Mouse (Mus musculus): ENCODE measurements around the gene 1700122O11Rik. TPM values are rescaled to one million over a fixed set of nuclear protein-coding genes. Genes with fewer than 3 reads are reported as not detected.

1700122O11Rik gene
- total RNA-seq (2014; rRNA removed; ENCODE audit: low replicate concordance) (not detected in 2 replicates), polyA plus RNA-seq (2015; fragmentation: Nextera tagmentation; extraction: Ambion mirVana) (not detected in 2 replicates)

DNA sequence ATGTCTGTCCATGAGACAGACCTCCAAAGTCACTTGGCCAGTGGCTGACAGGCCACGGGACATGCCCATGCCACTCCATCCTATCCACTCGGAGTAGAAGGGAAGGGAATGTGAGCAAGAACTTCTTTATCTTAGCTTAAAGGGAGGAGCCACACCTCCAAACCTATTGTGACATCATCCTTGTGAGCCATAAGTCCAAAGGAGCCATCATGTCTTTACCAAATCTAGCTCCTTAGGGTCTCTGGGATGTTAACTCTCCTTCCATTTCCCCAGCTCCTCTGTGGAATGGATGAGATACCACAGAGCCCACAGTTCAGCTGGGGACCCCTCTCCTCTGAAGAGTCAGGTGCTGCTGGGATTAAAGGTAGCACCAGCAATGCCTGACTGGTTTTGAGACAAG, at the start of gene 1700122O11Rik:
Gene 1700122O11Rik (minus strand): TSS at position 101 of the 400 bp plus-strand sequence.
- Histone ChIP-seq H3K4me3 (ENCODE audit: low read depth, low read length) (no peak within 1 kb of the TSS), H3K27ac (ENCODE audit: low read depth) (no peak within 1 kb of the TSS), H3K36me3 (replicated peaks; ENCODE audit: control insufficient read depth, insufficient read depth, low read length) (no peaks in the 10 kb centered on the region), H3K9me3 (replicated peaks; ENCODE audit: control insufficient read depth, low read length) (no peaks in the 10 kb centered on the region), H3K4me1 (ENCODE audit: control insufficient read depth, insufficient read depth) (peaks cover 6% of the 10 kb centered on the region; the same call in 1 of the 2 replicates), H3K4me2 (ENCODE audit: low read depth, low read length) (no peak within 1 kb of the TSS), H3K9ac (replicated peaks; ENCODE audit: low read depth, low read length) (no peak within 1 kb of the TSS), H3K27me3 (ENCODE audit: control insufficient read depth, insufficient read depth, low read length) (no peaks in the 10 kb centered on the region)
- WGBS = 75% methylated on average over 2 of the region's 2 CpGs
- TF ChIP-seq CTCF (IDR thresholded peaks at IDR 0.05; ENCODE audit: low read depth) (no peak), EP300 (IDR thresholded peaks at IDR 0.05; ENCODE audit: low read depth) (no peak)
- ATAC-seq (ENCODE audit: insufficient read depth, low read depth) = no peak
- no peak for DNase-seq (ENCODE audit: low spot score)

DNA sequence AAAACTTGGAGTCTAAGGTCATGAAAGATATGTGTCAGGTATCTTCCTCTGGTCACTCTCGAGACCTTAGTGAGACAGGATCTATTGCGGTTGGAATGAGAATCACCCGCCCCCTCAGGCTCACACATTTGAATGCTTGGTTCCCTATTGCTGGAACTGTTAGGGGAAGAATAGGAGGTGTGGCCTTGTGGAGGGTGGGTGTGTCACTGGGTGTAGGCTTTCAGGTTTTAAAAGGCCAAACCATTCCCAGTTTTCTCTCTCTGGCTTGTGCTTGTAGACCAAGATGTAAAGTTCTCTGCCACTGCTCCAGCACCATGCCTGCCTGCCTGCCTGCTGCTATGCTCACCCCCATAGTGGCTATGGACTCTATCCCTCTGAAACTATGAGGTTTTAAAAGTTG, 42.5 kb upstream of the 1700122O11Rik start:
- Histone ChIP-seq H3K4me2 (ENCODE audit: low read depth, low read length) (no peak overlapping the region), H3K9me3 (replicated peaks; ENCODE audit: control insufficient read depth, low read length) (no peaks in the 10 kb centered on the region), H3K27me3 (ENCODE audit: control insufficient read depth, insufficient read depth, low read length) (0 out of 2 replicates have a peak, but pooled peaks cover 3% of the 10 kb centered on the region), H3K9ac (replicated peaks; ENCODE audit: low read depth, low read length) (no peak overlapping the region), H3K36me3 (replicated peaks; ENCODE audit: control insufficient read depth, insufficient read depth, low read length) (no peaks in the 10 kb centered on the region), H3K27ac (ENCODE audit: low read depth) (no peak overlapping the region), H3K4me1 (ENCODE audit: control insufficient read depth, insufficient read depth) (no peaks in the 10 kb centered on the region), H3K4me3 (ENCODE audit: low read depth, low read length) (no peak overlapping the region)
- 48% methylated on average over 3 of the region's 3 CpGs for WGBS
- DNase-seq (ENCODE audit: low spot score) (no peak), ATAC-seq (ENCODE audit: insufficient read depth, low read depth) (no peak)
- TF ChIP-seq CTCF (IDR thresholded peaks at IDR 0.05; ENCODE audit: low read depth) (no peak), EP300 (IDR thresholded peaks at IDR 0.05; ENCODE audit: low read depth) (no peak)

DNA sequence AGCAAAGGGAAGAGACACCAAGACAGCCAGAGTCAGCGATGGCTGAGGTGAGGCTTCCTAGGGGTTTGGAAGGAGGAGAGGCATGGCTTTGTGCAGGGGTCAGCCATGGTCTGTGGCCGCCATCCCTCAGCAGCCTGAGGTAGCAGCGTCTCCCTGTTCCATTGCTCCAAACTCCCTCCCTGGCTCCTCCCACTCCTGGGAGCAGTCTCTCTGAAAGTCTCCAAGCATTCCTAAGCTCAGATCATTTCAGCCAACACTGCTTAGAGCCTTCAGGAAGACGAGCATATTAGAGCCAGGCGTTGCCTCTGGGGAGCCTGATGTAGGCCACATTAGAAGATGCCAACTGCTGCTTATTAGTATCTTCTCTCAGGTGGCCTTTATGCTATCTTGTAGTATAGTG, 29.6 kb upstream of the 1700122O11Rik start:
- DNase-seq (ENCODE audit: low spot score) (no peak), ATAC-seq (ENCODE audit: insufficient read depth, low read depth) (no peak)
- H3K9me3 ChIP-seq (replicated peaks; ENCODE audit: control insufficient read depth, low read length) = no peaks in the 10 kb centered on the region
- no peak overlapping the region for H3K9ac ChIP-seq (replicated peaks; ENCODE audit: low read depth, low read length)
- TF ChIP-seq EP300 (IDR thresholded peaks at IDR 0.05; ENCODE audit: low read depth) (no peak), CTCF (IDR thresholded peaks at IDR 0.05; ENCODE audit: low read depth) (no peak)
- no peaks in the 10 kb centered on the region for H3K36me3 ChIP-seq (replicated peaks; ENCODE audit: control insufficient read depth, insufficient read depth, low read length)
- no peaks in the 10 kb centered on the region for H3K4me1 ChIP-seq (ENCODE audit: control insufficient read depth, insufficient read depth)
- no peak overlapping the region for H3K27ac ChIP-seq (ENCODE audit: low read depth)
- no peak overlapping the region for H3K4me2 ChIP-seq (ENCODE audit: low read depth, low read length)
- WGBS = 46% methylated on average over 5 of the region's 5 CpGs
- no peaks in the 10 kb centered on the region for H3K27me3 ChIP-seq (ENCODE audit: control insufficient read depth, insufficient read depth, low read length)
- no peak overlapping the region for H3K4me3 ChIP-seq (ENCODE audit: low read depth, low read length)

DNA sequence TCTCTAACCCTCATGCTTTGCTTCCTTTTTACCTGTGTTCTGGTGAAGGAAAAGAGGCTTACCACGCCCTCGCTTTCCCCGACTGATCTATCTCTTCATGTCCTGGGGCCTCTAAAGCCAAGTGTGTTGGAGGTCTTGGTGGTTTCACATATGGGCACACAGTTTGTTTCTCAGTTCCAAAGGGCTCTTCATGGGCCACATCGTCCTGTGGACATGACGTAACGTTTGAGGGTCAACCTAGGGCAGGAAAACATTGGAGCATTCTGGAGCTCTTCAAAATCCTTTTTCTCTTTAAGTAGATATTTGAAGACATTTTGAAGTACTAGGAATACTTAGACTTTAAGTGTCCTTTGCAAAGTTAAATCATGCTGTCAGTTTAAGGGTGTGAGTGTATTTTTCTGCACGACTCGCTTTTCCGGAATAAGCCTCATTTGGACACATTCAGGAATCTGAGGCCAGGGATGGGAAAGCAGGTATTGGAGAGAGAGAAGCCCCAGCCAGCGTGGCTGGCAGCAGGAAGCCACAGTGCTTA, 29.1 kb upstream of the 1700122O11Rik start:
- Histone ChIP-seq H3K4me1 (ENCODE audit: control insufficient read depth, insufficient read depth) (no peaks in the 10 kb centered on the region), H3K36me3 (replicated peaks; ENCODE audit: control insufficient read depth, insufficient read depth, low read length) (no peaks in the 10 kb centered on the region), H3K27ac (ENCODE audit: low read depth) (no peak overlapping the region), H3K27me3 (ENCODE audit: control insufficient read depth, insufficient read depth, low read length) (no peaks in the 10 kb centered on the region), H3K9me3 (replicated peaks; ENCODE audit: control insufficient read depth, low read length) (no peaks in the 10 kb centered on the region), H3K4me3 (ENCODE audit: low read depth, low read length) (no peak overlapping the region), H3K9ac (replicated peaks; ENCODE audit: low read depth, low read length) (no peak overlapping the region), H3K4me2 (ENCODE audit: low read depth, low read length) (no peak overlapping the region)
- ATAC-seq (ENCODE audit: insufficient read depth, low read depth) (no peak), DNase-seq (ENCODE audit: low spot score) (no peak)
- TF ChIP-seq EP300 (IDR thresholded peaks at IDR 0.05; ENCODE audit: low read depth) = no peak
- WGBS = 73% methylated on average over 10 of the region's 10 CpGs

DNA sequence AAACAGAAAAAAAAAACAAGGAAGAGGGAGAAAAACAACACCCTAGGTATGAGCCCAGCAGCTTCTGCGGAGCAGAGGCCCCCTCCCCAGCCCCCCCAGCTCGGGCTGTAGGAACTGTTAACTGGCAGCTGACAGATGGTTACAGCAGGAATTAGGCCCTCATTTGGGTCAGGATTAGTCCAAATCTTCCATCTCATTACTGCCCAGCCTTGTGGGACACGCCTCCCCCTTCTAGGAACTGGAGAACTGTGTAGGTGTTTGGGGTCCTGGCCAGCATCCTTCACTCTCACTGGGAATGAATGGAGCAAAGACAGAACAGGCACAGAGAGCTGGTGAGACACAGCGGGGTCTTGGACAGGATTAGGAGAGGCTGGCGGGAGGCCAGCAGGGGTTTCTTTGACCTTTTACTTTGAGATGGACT, 27.0 kb upstream of the 1700122O11Rik start:
- WGBS = 47% methylated on average over 5 of the region's 5 CpGs
- Histone ChIP-seq H3K36me3 (replicated peaks; ENCODE audit: control insufficient read depth, insufficient read depth, low read length) (no peaks in the 10 kb centered on the region), H3K4me2 (ENCODE audit: low read depth, low read length) (no peak overlapping the region), H3K4me1 (ENCODE audit: control insufficient read depth, insufficient read depth) (no peaks in the 10 kb centered on the region), H3K4me3 (ENCODE audit: low read depth, low read length) (no peak overlapping the region), H3K9me3 (replicated peaks; ENCODE audit: control insufficient read depth, low read length) (no peaks in the 10 kb centered on the region), H3K27ac (ENCODE audit: low read depth) (no peak overlapping the region), H3K9ac (replicated peaks; ENCODE audit: low read depth, low read length) (no peak overlapping the region), H3K27me3 (ENCODE audit: control insufficient read depth, insufficient read depth, low read length) (no peaks in the 10 kb centered on the region)
- no peak for TF ChIP-seq CTCF (IDR thresholded peaks at IDR 0.05; ENCODE audit: low read depth)
- no peak for TF ChIP-seq EP300 (IDR thresholded peaks at IDR 0.05; ENCODE audit: low read depth)
- ATAC-seq (ENCODE audit: insufficient read depth, low read depth) (no peak), DNase-seq (ENCODE audit: low spot score) (no peak)

All from heart, postnatal 0 days (tissue).